Mouse (Mus musculus) stomach, postnatal 0 days (tissue): ENCODE data around the gene Tat. TPM values are rescaled to one million over a fixed set of nuclear protein-coding genes. Genes with fewer than 3 reads are reported as not detected.
A peak's percentile ranks its signal among the peaks of the same experiment; 100 is the strongest.

Source experiments
- ATAC-seq: fragments of 200-750 bp; cut with Nextera tagmentation; 2 replicates; pipeline ENCODE4 v1.8.0; 2017; ENCODE audit not compliant: low FRiP score, low TSS enrichment
- DNase-seq: peaks from one replicate; pipeline ENCODE4 v3.0.0-alpha.2; 2016; ENCODE audit warnings: low spot score
- H3K27ac ChIP-seq: fragments of 300-500 bp; sonication (generic); replicated peaks from 2 replicates; pipeline ENCODE4 v1.5.1; 2014; ENCODE audit warnings: mild to moderate bottlenecking, control low read depth
- H3K27me3 ChIP-seq: fragments of 300-500 bp; sonication (generic); 2 replicates; pipeline ENCODE4 v1.6.1; 2014; ENCODE audit warnings: low read length; ENCODE audit not compliant: control insufficient read depth, insufficient read depth
- H3K36me3 ChIP-seq: fragments of 300-500 bp; sonication (generic); 2 replicates; pipeline ENCODE4 v1.6.1; 2014; ENCODE audit warnings: low read length, mixed read lengths; ENCODE audit not compliant: control insufficient read depth, insufficient read depth
- H3K4me1 ChIP-seq: fragments of 300-500 bp; sonication (generic); replicated peaks from 2 replicates; pipeline ENCODE4 v1.6.1; 2014; ENCODE audit warnings: antibody characterized with exemption; ENCODE audit not compliant: control insufficient read depth, insufficient read depth
- H3K4me2 ChIP-seq: fragments of 300-500 bp; sonication (generic); replicated peaks from 2 replicates; pipeline ENCODE4 v1.6.1; 2014; ENCODE audit warnings: low read depth, mild to moderate bottlenecking, control low read depth, moderate library complexity
- H3K4me3 ChIP-seq: fragments of 300-500 bp; sonication (generic); 2 replicates; pipeline ENCODE4 v1.5.1; 2014; ENCODE audit warnings: low read depth, low read length, control low read depth
- H3K9ac ChIP-seq: fragments of 300-500 bp; sonication (generic); 2 replicates; pipeline ENCODE4 v1.6.1; 2014; ENCODE audit warnings: mild to moderate bottlenecking, low read length, control low read depth, mixed read lengths
- H3K9me3 ChIP-seq: fragments of 300-500 bp; sonication (generic); 2 replicates; pipeline ENCODE4 v1.6.1; 2016; ENCODE audit warnings: low read length; ENCODE audit not compliant: control insufficient read depth
- CTCF ChIP-seq: IDR thresholded peaks from 2 replicates; pipeline ENCODE4 v1.5.1; 2016; ENCODE audit warnings: antibody characterized with exemption, low read depth, mild to moderate bottlenecking, moderate library complexity
- EP300 ChIP-seq: optimal IDR thresholded peaks from 2 replicates; pipeline ENCODE3; 2016; ENCODE audit warnings: antibody characterized with exemption
- WGBS: fragments of 180-500 bp; shearing (Covaris S2); extraction: QIAGEN DNeasy Blood & Tissue Kit; methylation state at CpG from one replicate; pipeline ENCODE4 v1.1.7; 2014; 5-methylcytosine and 5-hydroxymethylcytosine counted together
- polyA plus RNA-seq: library from polyadenylated mRNA; unstranded; fragments of >200 nt; fragmentation: Nextera tagmentation; extraction: Ambion mirVana; gene quantifications from 2 replicates; pipeline ENCODE4 v1.2.1, GENCODE M21; 2015

The Tat gene
- polyA plus RNA-seq, 1 experiment from 2014 or later, result 0.12 TPM

DNA sequence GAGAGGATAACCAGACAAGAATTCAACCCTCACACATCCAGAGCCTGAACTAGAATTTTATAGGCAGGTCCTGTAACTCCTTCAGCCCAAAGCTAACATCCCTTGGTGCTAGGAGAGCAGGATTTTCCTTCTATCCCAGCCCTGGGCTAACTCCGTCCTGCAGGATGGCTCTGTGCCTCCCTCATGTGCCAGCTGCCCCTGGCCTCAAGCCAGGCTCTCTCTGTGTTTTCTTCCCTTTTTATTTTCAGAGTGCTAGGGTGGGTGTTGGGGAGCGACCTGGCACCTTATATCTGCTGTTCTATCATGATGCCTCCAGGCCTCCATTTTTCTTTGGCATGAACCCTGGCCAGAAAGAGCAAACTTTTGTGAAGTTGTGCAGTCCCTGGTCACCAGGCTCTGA is 45.9 kb downstream of the Tat start:
- TF ChIP-seq EP300, result no peak
- TF ChIP-seq CTCF, result no peak
- DNase-seq (no peak), ATAC-seq (no peak)
- Histone ChIP-seq H3K27ac (no peak overlapping the region), H3K27me3 (no peaks in the 10 kb centered on the region), H3K36me3 (no peaks in the 10 kb centered on the region), H3K9ac (no peak overlapping the region), H3K4me3 (no peak overlapping the region), H3K9me3 (no peaks in the 10 kb centered on the region), H3K4me2 (no peak overlapping the region), H3K4me1 (no peaks in the 10 kb centered on the region)
- 56% methylated on average over 2 of the region's 2 CpGs for WGBS

- Histone ChIP-seq H3K36me3 (no peaks in the 10 kb centered on the region), H3K4me2 (no peak overlapping the region), H3K27ac (no peak overlapping the region), H3K9ac (no peak overlapping the region), H3K4me3 (no peak overlapping the region), H3K4me1 (no peaks in the 10 kb centered on the region), H3K9me3 (no peaks in the 10 kb centered on the region), H3K27me3 (no peaks in the 10 kb centered on the region)
- TF ChIP-seq CTCF, result no peak
- TF ChIP-seq EP300, result no peak
- WGBS, result 27% methylated on average over 7 of the region's 7 CpGs
- DNase-seq (peak; percentile 18), ATAC-seq (0 out of 2 replicates have a peak, but pooled peaks have one; percentile 38)
Observed at GRCm38 (mm10) chr8:110039216-110039615, 49.0 kb downstream of the Tat start.

DNA sequence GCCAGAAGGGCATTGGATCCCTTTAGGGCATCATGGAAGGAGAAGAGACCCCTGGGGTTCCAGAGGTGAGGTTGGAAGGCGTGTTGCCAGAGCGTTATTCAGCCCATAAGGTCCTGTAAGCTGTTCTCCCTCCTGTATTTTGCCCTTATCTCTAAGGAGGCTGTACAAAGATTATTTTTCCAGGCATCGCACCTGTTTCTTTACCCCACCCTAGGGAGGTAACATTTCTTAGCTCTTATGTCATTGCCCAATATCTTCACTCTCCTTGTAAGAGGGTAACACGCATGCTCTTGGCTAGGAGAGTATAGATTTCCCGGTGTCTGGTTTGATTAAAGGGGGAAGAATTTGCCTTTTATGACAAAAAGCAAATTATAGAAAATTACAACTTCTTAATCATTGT is 49.4 kb downstream of the Tat start, which contains the start of gene Chst4:
Gene Chst4 (minus strand): TSS at position 82 of the 400 bp plus-strand sequence.
- no peak for DNase-seq
- H3K4me1 ChIP-seq, result no peaks in the 10 kb centered on the region
- H3K27ac ChIP-seq, result no peak within 1 kb of the TSS
- no peak within 1 kb of the TSS for H3K4me3 ChIP-seq
- no peak within 1 kb of the TSS for H3K9ac ChIP-seq
- H3K4me2 ChIP-seq, result no peak within 1 kb of the TSS
- no peaks in the 10 kb centered on the region for H3K9me3 ChIP-seq
- ATAC-seq, result peak; percentile 47; the same call in 1 of the 2 replicates
- H3K27me3 ChIP-seq, result no peaks in the 10 kb centered on the region
- WGBS, result 59% methylated on average over 5 of the region's 5 CpGs
- no peaks in the 10 kb centered on the region for H3K36me3 ChIP-seq
- no peak for TF ChIP-seq EP300
- TF ChIP-seq CTCF, result no peak

DNA sequence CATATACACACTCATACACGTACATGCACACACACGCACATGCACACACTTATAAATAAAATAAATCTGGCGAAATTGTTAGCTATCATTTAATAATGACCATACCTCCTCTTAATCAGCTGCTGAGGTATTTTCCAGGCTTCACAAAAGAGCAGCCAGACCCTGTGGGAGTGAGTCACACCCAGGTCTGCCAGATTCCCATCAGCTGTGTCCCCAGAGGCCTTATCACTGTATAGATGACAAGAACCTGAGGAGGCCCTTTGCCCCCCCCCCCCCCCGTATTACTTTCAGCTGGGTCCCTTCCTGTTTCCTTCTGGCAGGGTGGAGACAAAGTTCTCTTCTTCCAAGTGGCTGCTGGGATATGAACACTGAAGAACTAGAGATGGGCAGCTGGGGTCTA is 50.3 kb downstream of the Tat start:
- Histone ChIP-seq H3K9ac (no peak overlapping the region), H3K4me1 (no peaks in the 10 kb centered on the region), H3K36me3 (no peaks in the 10 kb centered on the region), H3K4me3 (no peak overlapping the region), H3K9me3 (no peaks in the 10 kb centered on the region), H3K4me2 (no peak overlapping the region), H3K27ac (no peak overlapping the region), H3K27me3 (no peaks in the 10 kb centered on the region)
- TF ChIP-seq CTCF, result no peak
- TF ChIP-seq EP300, result no peak
- ATAC-seq (no peak), DNase-seq (no peak)
- WGBS, result 51% methylated on average over 4 of the region's 4 CpGs

Other genes with a start within 250 kb of the Tat start
- 20.2 and 21.6 TPM in 2 replicates for gene Ap1g1, start 211.9 kb upstream of the Tat start, polyA plus RNA-seq
- 0.53 and 0.81 TPM in 2 replicates for gene Phlpp2, start 121.9 kb upstream of the Tat start, polyA plus RNA-seq
- 3.2 and 4.1 TPM in 2 replicates for gene Marveld3, start 28.2 kb upstream of the Tat start, polyA plus RNA-seq
- 1.2 and 1.5 TPM in 2 replicates for gene Chst4, start 49.3 kb downstream of the Tat start, polyA plus RNA-seq
- 2.4 and 2.5 TPM in 2 replicates for gene Zfp612, start 89.3 kb downstream of the Tat start, polyA plus RNA-seq
- not detected in 2 replicates for gene Gm21964, start 110.8 kb downstream of the Tat start, polyA plus RNA-seq
- not detected in 2 replicates for gene Gm17720, start 112.3 kb downstream of the Tat start, polyA plus RNA-seq
- gene Calb2, start 177.8 kb downstream of the Tat start, polyA plus RNA-seq, result 0.17 and 0.19 TPM in 2 replicates
- gene Cmtr2, start 225.2 kb downstream of the Tat start, polyA plus RNA-seq, result 3.9 and 4.6 TPM in 2 replicates